Mouse (Mus musculus): Measurements from ENCODE around the gene Vwa5b1. TPM values are rescaled to one million over a fixed set of nuclear protein-coding genes. Genes with fewer than 3 reads are reported as not detected.

The Vwa5b1 gene
- polyA plus RNA-seq, 1 experiment from 2014 or later, result 1.2 TPM

- no peak overlapping the region for H3K9ac ChIP-seq (replicated peaks)
- WGBS, result 82% methylated on average over 9 of the region's 9 CpGs
- no peaks in the 10 kb centered on the region for H3K27me3 ChIP-seq
- H3K36me3 ChIP-seq, result no peaks in the 10 kb centered on the region
- H3K4me1 ChIP-seq, result peaks cover 13% of the 10 kb centered on the region
- H3K4me2 ChIP-seq (replicated peaks), result no peak overlapping the region
- H3K27ac ChIP-seq (replicated peaks), result no peak overlapping the region
- no peak overlapping the region for H3K4me3 ChIP-seq
- no peaks in the 10 kb centered on the region for H3K9me3 ChIP-seq
- no peak for ATAC-seq (replicated peaks)
These were observed 110.9 kb downstream of the Vwa5b1 start for GRCm38 (mm10) chr4:138524769-138525168.

GRCm38 (mm10) chr4:138523775-138524174 is 111.9 kb downstream of the Vwa5b1 start:
- no peak overlapping the region for H3K9ac ChIP-seq (replicated peaks)
- no peaks in the 10 kb centered on the region for H3K36me3 ChIP-seq
- no peak overlapping the region for H3K4me3 ChIP-seq
- H3K27ac ChIP-seq (replicated peaks), result 0 out of 2 replicates have a peak overlapping the region, but pooled peaks have one; percentile 27
- WGBS, result 37% methylated on average over 7 of the region's 7 CpGs
- ATAC-seq (replicated peaks), result 0 out of 2 replicates have a peak, but pooled peaks have one; percentile 29
- H3K4me2 ChIP-seq (replicated peaks), result no peak overlapping the region
- no peaks in the 10 kb centered on the region for H3K9me3 ChIP-seq
- H3K4me1 ChIP-seq, result peaks cover 13% of the 10 kb centered on the region
- H3K27me3 ChIP-seq, result no peaks in the 10 kb centered on the region

- H3K4me2 ChIP-seq (replicated peaks), result no peak overlapping the region
- H3K4me3 ChIP-seq, result no peak overlapping the region
- no peaks in the 10 kb centered on the region for H3K27me3 ChIP-seq
- peak; percentile 38; the same call in 1 of the 2 replicates for ATAC-seq (replicated peaks)
- H3K36me3 ChIP-seq, result no peaks in the 10 kb centered on the region
- no peak overlapping the region for H3K9ac ChIP-seq (replicated peaks)
- WGBS, result 6% methylated on average over 7 of the region's 7 CpGs
- no peak overlapping the region for H3K27ac ChIP-seq (replicated peaks)
- no peaks in the 10 kb centered on the region for H3K9me3 ChIP-seq
- H3K4me1 ChIP-seq, result peaks cover 22% of the 10 kb centered on the region
These were observed 113.4 kb downstream of the Vwa5b1 start for GRCm38 (mm10) chr4:138522296-138522695.

GRCm38 (mm10) chr4:138517153-138517789 is 118.4 kb downstream of the Vwa5b1 start:
- no peaks in the 10 kb centered on the region for H3K27me3 ChIP-seq
- H3K4me2 ChIP-seq (replicated peaks), result peak overlapping the region; percentile 26
- H3K9ac ChIP-seq (replicated peaks), result no peak overlapping the region
- no peaks in the 10 kb centered on the region for H3K9me3 ChIP-seq
- peak; percentile 59 for ATAC-seq (replicated peaks)
- H3K36me3 ChIP-seq, result no peaks in the 10 kb centered on the region
- H3K27ac ChIP-seq (replicated peaks), result peak overlapping the region; percentile 68
- H3K4me1 ChIP-seq, result peaks cover 25% of the 10 kb centered on the region
- 21% methylated on average over 9 of the region's 9 CpGs for WGBS
- H3K4me3 ChIP-seq, result no peak overlapping the region

GRCm38 (mm10) chr4:138516448-138516847 is 119.2 kb downstream of the Vwa5b1 start:
- H3K27ac ChIP-seq (replicated peaks), result peak overlapping the region; percentile 68; the same call in 1 of the 2 replicates
- no peak overlapping the region for H3K9ac ChIP-seq (replicated peaks)
- no peaks in the 10 kb centered on the region for H3K9me3 ChIP-seq
- H3K27me3 ChIP-seq, result no peaks in the 10 kb centered on the region
- no peaks in the 10 kb centered on the region for H3K36me3 ChIP-seq
- H3K4me3 ChIP-seq, result no peak overlapping the region
- peak; percentile 26; the same call in 1 of the 2 replicates for ATAC-seq (replicated peaks)
- WGBS, result 90% methylated on average over 3 of the region's 3 CpGs
- H3K4me1 ChIP-seq, result peaks cover 21% of the 10 kb centered on the region
- no peak overlapping the region for H3K4me2 ChIP-seq (replicated peaks)

Other genes with a start within 250 kb of the Vwa5b1 start
- gene Fam43b, start 239.4 kb downstream of the Vwa5b1 start, polyA plus RNA-seq (2015; fragmentation: Nextera tagmentation; extraction: Ambion mirVana), result 4.7 and 7.2 TPM in 2 replicates
- gene Mul1, start 201.2 kb downstream of the Vwa5b1 start, polyA plus RNA-seq (2015; fragmentation: Nextera tagmentation; extraction: Ambion mirVana), result 18.5 and 19.0 TPM in 2 replicates
- gene Camk2n1, start 181.6 kb downstream of the Vwa5b1 start, polyA plus RNA-seq (2015; fragmentation: Nextera tagmentation; extraction: Ambion mirVana), result 9.7 and 10.7 TPM in 2 replicates
- 0.34 TPM in 1 of 2 replicates, not detected in the other for gene Pla2g2c, start 88.9 kb upstream of the Vwa5b1 start, polyA plus RNA-seq (2015; fragmentation: Nextera tagmentation; extraction: Ambion mirVana)
- 2.0 and 3.2 TPM in 2 replicates for gene Ubxn10, start 101.3 kb upstream of the Vwa5b1 start, polyA plus RNA-seq (2015; fragmentation: Nextera tagmentation; extraction: Ambion mirVana)
- gene Pla2g2f, start 121.7 kb upstream of the Vwa5b1 start, polyA plus RNA-seq (2015; fragmentation: Nextera tagmentation; extraction: Ambion mirVana), result 0.08 TPM in 1 of 2 replicates, not detected in the other
- not detected in 2 replicates for gene Pla2g2d, start 139.9 kb upstream of the Vwa5b1 start, polyA plus RNA-seq (2015; fragmentation: Nextera tagmentation; extraction: Ambion mirVana)
- gene Pla2g5, start 227.6 kb upstream of the Vwa5b1 start, polyA plus RNA-seq (2015; fragmentation: Nextera tagmentation; extraction: Ambion mirVana), result 0.45 and 0.76 TPM in 2 replicates
- gene Gm13030, start 238.1 kb upstream of the Vwa5b1 start, polyA plus RNA-seq (2015; fragmentation: Nextera tagmentation; extraction: Ambion mirVana), result not detected in 2 replicates
- not detected in 2 replicates for gene Pla2g2e, start 242.1 kb upstream of the Vwa5b1 start, polyA plus RNA-seq (2015; fragmentation: Nextera tagmentation; extraction: Ambion mirVana)

All from forebrain, embryonic 15.5 days (tissue).